Mouse (Mus musculus) MEL (cell line): ENCODE measurements around the gene Urod. TPM values are rescaled to one million over a fixed set of nuclear protein-coding genes. Genes with fewer than 3 reads are reported as not detected.

Source experiments
- DNase-seq: peaks from one replicate; pipeline ENCODE4 v3.0.0; 2011; ENCODE audit warnings: low read depth, low spot score
- H3K27ac ChIP-seq: 2 replicates; pipeline ENCODE4 v1.5.1; 2012; ENCODE audit warnings: low read depth, mild to moderate bottlenecking, control low read depth, low read length, moderate library complexity; ENCODE audit not compliant: control insufficient read depth
- H3K27me3 ChIP-seq, 2 experiments: fragments of 150-350 bp in 1 of 2; sonication (generic) in 1 of 2; 2 replicates each; pipeline ENCODE4 v1.6.1; 2012; ENCODE audit warnings: low read length in 2 of 2, mild to moderate bottlenecking in 2 of 2, improper control_type of control experiment in 1 of 2, moderate library complexity in 1 of 2; ENCODE audit not compliant: insufficient read depth in 2 of 2, control insufficient read depth in 1 of 2
- H3K36me3 ChIP-seq, 2 experiments: 2 replicates each; pipeline ENCODE4 v1.6.1; 2012 to 2014; ENCODE audit warnings: low read length in 2 of 2, improper control_type of control experiment in 1 of 2, inconsistent platforms in 1 of 2, mild to moderate bottlenecking in 1 of 2; ENCODE audit not compliant: insufficient read depth in 2 of 2, control insufficient read depth in 1 of 2
- H3K4me1 ChIP-seq, 2 experiments: fragments of 150-350 bp in 1 of 2; sonication (generic) in 1 of 2; 2 replicates each; pipeline ENCODE4 v1.6.1; 2012; ENCODE audit warnings: low read length in 2 of 2, improper control_type of control experiment in 1 of 2, mild to moderate bottlenecking in 1 of 2; ENCODE audit not compliant: insufficient read depth in 2 of 2, control insufficient read depth in 1 of 2
- H3K4me3 ChIP-seq, 2 experiments: fragments of 150-350 bp in 1 of 2; sonication (generic) in 1 of 2; 2 replicates each; pipeline ENCODE4 v1.5.1; 2012; ENCODE audit warnings: low read depth in 2 of 2, low read length in 2 of 2, mild to moderate bottlenecking in 2 of 2, moderate library complexity in 2 of 2, control low read depth in 1 of 2, improper control_type of control experiment in 1 of 2; ENCODE audit not compliant: control insufficient read depth in 1 of 2, insufficient read depth in 1 of 2
- H3K79me2 ChIP-seq: 2 replicates; pipeline ENCODE4 v1.6.1; 2012; ENCODE audit warnings: mild to moderate bottlenecking, low read length, moderate library complexity; ENCODE audit not compliant: control insufficient read depth, poor library complexity, insufficient read depth
- H3K9ac ChIP-seq: 2 replicates; pipeline ENCODE4 v1.6.1; 2012; ENCODE audit warnings: low read depth, mild to moderate bottlenecking, control low read depth, low read length, moderate library complexity; ENCODE audit not compliant: control insufficient read depth, poor library complexity, severe bottlenecking
- H3K9me3 ChIP-seq: fragments of 150-350 bp; sonication (generic); replicated peaks from 2 replicates; pipeline ENCODE4 v1.6.1; 2012; ENCODE audit warnings: mild to moderate bottlenecking, low read length, improper control_type of control experiment, moderate library complexity; ENCODE audit not compliant: insufficient read depth
- CHD1 ChIP-seq: IDR thresholded peaks from 2 replicates; pipeline ENCODE4 v1.6.1; 2012; ENCODE audit warnings: low read depth, mild to moderate bottlenecking, inconsistent platforms, low read length, improper control_type of control experiment
- CHD2 ChIP-seq: IDR thresholded peaks from 2 replicates; pipeline ENCODE4 v1.6.1; 2011; ENCODE audit warnings: low read length, improper control_type of control experiment
- CTCF ChIP-seq, 3 experiments: IDR thresholded peaks in 2 of 3; conservative IDR thresholded peaks in 1 of 3; 2 replicates each; pipeline ENCODE4 v1.5.1; 2011 to 2012; ENCODE audit warnings: low read length in 3 of 3, low read depth in 2 of 3, mild to moderate bottlenecking in 2 of 3, improper control_type of control experiment in 1 of 3, inconsistent platforms in 1 of 3, mixed read lengths in 1 of 3, moderate library complexity in 1 of 3; ENCODE audit not compliant: control insufficient read depth in 1 of 3, insufficient read depth in 1 of 3, poor library complexity in 1 of 3, severe bottlenecking in 1 of 3
- EP300 ChIP-seq, 2 experiments: IDR thresholded peaks; 2 replicates each; pipeline ENCODE4 v1.6.1; 2011; ENCODE audit warnings: improper control_type of control experiment in 2 of 2, low read length in 2 of 2, low read depth in 1 of 2, mild to moderate bottlenecking in 1 of 2
- GABPA ChIP-seq: IDR thresholded peaks from 2 replicates; pipeline ENCODE4 v1.6.1; 2012; ENCODE audit warnings: low read depth, mild to moderate bottlenecking, inconsistent platforms, low read length, improper control_type of control experiment, moderate library complexity
- HCFC1 ChIP-seq: IDR thresholded peaks from 2 replicates; pipeline ENCODE4 v1.6.1; 2012; ENCODE audit warnings: low read depth, mild to moderate bottlenecking, inconsistent platforms, low read length, improper control_type of control experiment, moderate library complexity
- MAZ ChIP-seq: IDR thresholded peaks from 2 replicates; pipeline ENCODE4 v1.6.1; 2012; ENCODE audit warnings: low read depth, mild to moderate bottlenecking, inconsistent platforms, low read length, improper control_type of control experiment
- MEF2A ChIP-seq: IDR thresholded peaks from 2 replicates; pipeline ENCODE4 v1.6.1; 2014; ENCODE audit warnings: low read depth, mild to moderate bottlenecking, inconsistent platforms, low read length, improper control_type of control experiment; ENCODE audit not compliant: poor library complexity, insufficient replicate concordance, severe bottlenecking; ENCODE audit errors: extremely low read depth
- MXI1 ChIP-seq: IDR thresholded peaks from 2 replicates; pipeline ENCODE4 v1.6.1; 2011; ENCODE audit warnings: mild to moderate bottlenecking, low read depth, low read length, improper control_type of control experiment
- NRF1 ChIP-seq: IDR thresholded peaks from 2 replicates; pipeline ENCODE4 v1.6.1; 2014; ENCODE audit warnings: low read depth, mild to moderate bottlenecking, inconsistent platforms, low read length, improper control_type of control experiment, moderate library complexity; ENCODE audit not compliant: poor library complexity, insufficient read depth, severe bottlenecking
- POLR2A ChIP-seq, 2 experiments: IDR thresholded peaks; 2 replicates each; pipeline ENCODE4 v1.6.1; 2011 to 2012; ENCODE audit warnings: low read length in 2 of 2, mild to moderate bottlenecking in 2 of 2, control low read depth in 1 of 2, improper control_type of control experiment in 1 of 2, low read depth in 1 of 2, moderate library complexity in 1 of 2; ENCODE audit not compliant: control insufficient read depth in 1 of 2, insufficient read depth in 1 of 2, poor library complexity in 1 of 2
- POLR2AphosphoS5 ChIP-seq: IDR thresholded peaks from 2 replicates; pipeline ENCODE4 v1.6.1; 2012; ENCODE audit warnings: low read depth, borderline replicate concordance, mild to moderate bottlenecking, inconsistent platforms, low read length, moderate library complexity, mixed read lengths
- RAD21 ChIP-seq: IDR thresholded peaks from 2 replicates; pipeline ENCODE4 v1.6.1; 2011; ENCODE audit warnings: mild to moderate bottlenecking, low read depth, low read length, improper control_type of control experiment
- RCOR1 ChIP-seq: IDR thresholded peaks from 2 replicates; pipeline ENCODE4 v1.6.1; 2012; ENCODE audit warnings: low read depth, mild to moderate bottlenecking, inconsistent platforms, low read length, improper control_type of control experiment
- TAL1 ChIP-seq: IDR thresholded peaks from 2 replicates; pipeline ENCODE4 v1.6.1; 2012; ENCODE audit warnings: mild to moderate bottlenecking, inconsistent platforms, low read length, moderate library complexity, mixed read lengths
- TCF12 ChIP-seq: IDR thresholded peaks from 2 replicates; pipeline ENCODE4 v1.6.1; 2014; ENCODE audit warnings: low read depth, mild to moderate bottlenecking, inconsistent platforms, low read length, improper control_type of control experiment, moderate library complexity
- UBTF ChIP-seq: IDR thresholded peaks from 2 replicates; pipeline ENCODE4 v1.6.1; 2012; ENCODE audit warnings: low read depth, mild to moderate bottlenecking, inconsistent platforms, low read length, improper control_type of control experiment, moderate library complexity, borderline replicate concordance; ENCODE audit not compliant: insufficient read depth
- USF1 ChIP-seq: IDR thresholded peaks from 2 replicates; pipeline ENCODE4 v1.6.1; 2014; ENCODE audit warnings: low read depth, mild to moderate bottlenecking, inconsistent platforms, low read length, improper control_type of control experiment, moderate library complexity
- ZC3H11A ChIP-seq: IDR thresholded peaks from 2 replicates; pipeline ENCODE4 v1.6.1; 2012; ENCODE audit warnings: low read depth, mild to moderate bottlenecking, inconsistent platforms, low read length, improper control_type of control experiment
- ZKSCAN1 ChIP-seq: IDR thresholded peaks from 2 replicates; pipeline ENCODE4 v1.6.1; 2012; ENCODE audit warnings: low read depth, mild to moderate bottlenecking, inconsistent platforms, low read length, improper control_type of control experiment, moderate library complexity
- ZNF384 ChIP-seq: IDR thresholded peaks from 2 replicates; pipeline ENCODE4 v1.6.1; 2012; ENCODE audit warnings: low read depth, mild to moderate bottlenecking, inconsistent platforms, low read length, improper control_type of control experiment
- polyA plus RNA-seq, 2 experiments: library from polyadenylated mRNA; stranded (reverse) in 1 of 2; unstranded in 1 of 2; fragments of >175 nt in 1 of 2; fragments of >200 nt in 1 of 2; gene quantifications; 2 replicates each; pipeline versions ENCODE4 v1.2.1 to v1.2.4; 2012; ENCODE audit warnings: low replicate concordance in 2 of 2, low read depth in 1 of 2; ENCODE audit not compliant: insufficient read length in 2 of 2, insufficient read depth in 1 of 2, missing spikeins in 1 of 2
- total RNA-seq: library from RNA; depleted of rRNA; stranded (reverse); fragments of 300-350 nt; gene quantifications from 2 replicates; pipeline ENCODE4 v1.2.3, GENCODE M21; 2012

Gene Urod
- total and polyA plus RNA-seq, 3 experiments, result 108 to 645 (median 132) TPM

GRCm38 (mm10) chr4:117014901-117015415, 20.7 kb upstream of the Urod start:
- peaks cover 6% of the 10 kb centered on the region; the same call in 1 of the 2 replicates for H3K79me2 ChIP-seq
- H3K36me3 ChIP-seq, result peaks cover 0 to 3% of the 10 kb centered on the region in 2 experiments; a peak in 2 of 4 replicates
- no peak for TF ChIP-seq ZC3H11A
- no peak for TF ChIP-seq POLR2AphosphoS5
- no peak for TF ChIP-seq RAD21
- TF ChIP-seq ZKSCAN1, result no peak
- TF ChIP-seq MEF2A, result no peak
- TF ChIP-seq USF1, result no peak
- no peak for TF ChIP-seq TCF12
- TF ChIP-seq CHD1, result no peak
- no peak for TF ChIP-seq EP300 (IDR thresholded peaks at IDR 0.05; ENCODE audit: low read depth in 1 of 2, low read length in 2 of 2)
- no peak for TF ChIP-seq CTCF (IDR thresholded peaks at IDR 0.05 in 2 of 3, conservative IDR thresholded peaks at IDR 0.05 in 1 of 3; ENCODE audit: control insufficient read depth in 1 of 3, insufficient read depth in 1 of 3, low read depth in 2 of 3, low read length in 3 of 3, poor library complexity in 1 of 3, severe bottlenecking in 1 of 3)
- no peak for TF ChIP-seq RCOR1
- no peak for TF ChIP-seq MAZ
- TF ChIP-seq TAL1, result no peak
- TF ChIP-seq HCFC1, result no peak
- no peak for DNase-seq
- peaks cover 0 to 2% of the 10 kb centered on the region in 2 experiments; a peak in 1 of 4 replicates for H3K27me3 ChIP-seq
- no peaks in the 10 kb centered on the region for H3K9me3 ChIP-seq
- H3K27ac ChIP-seq, result no peak overlapping the region
- H3K4me3 ChIP-seq, result no peak overlapping the region
- H3K9ac ChIP-seq, result no peak overlapping the region
- H3K4me1 ChIP-seq, result no peaks in the 10 kb centered on the region

- no peaks in the 10 kb centered on the region for H3K9me3 ChIP-seq
- TF ChIP-seq MEF2A (no peak), NRF1 (no peak), GABPA (no peak), ZNF384 (no peak), POLR2A (IDR thresholded peaks at IDR 0.05; ENCODE audit: control insufficient read depth in 1 of 2, insufficient read depth in 1 of 2, low read depth in 1 of 2, low read length in 2 of 2, poor library complexity in 1 of 2) (no peak), CHD2 (no peak), POLR2AphosphoS5 (no peak), MXI1 (no peak), UBTF (no peak)
- H3K79me2 ChIP-seq, result no peaks in the 10 kb centered on the region
- DNase-seq, result peak; percentile 33
- no peak overlapping the region for H3K27ac ChIP-seq
- H3K27me3 ChIP-seq, result peaks cover under 1 to 4% of the 10 kb centered on the region in 2 experiments; a peak in 2 of 4 replicates
- H3K36me3 ChIP-seq, result peaks cover 0 to under 1% of the 10 kb centered on the region in 2 experiments; a peak in 2 of 4 replicates
- no peak overlapping the region for H3K4me3 ChIP-seq
- H3K4me1 ChIP-seq, result no peaks in the 10 kb centered on the region
- no peak overlapping the region for H3K9ac ChIP-seq
Measured at GRCm38 (mm10) chr4:117013596-117013995, 19.4 kb upstream of the Urod start.
